Mouse (Mus musculus): ENCODE data around the gene Ube2d3. TPM values are rescaled to one million over a fixed set of nuclear protein-coding genes. Genes with fewer than 3 reads are reported as not detected.

Ube2d3 gene
- total RNA-seq, 2 experiments from 2014 or later: 254 to 257 TPM

DNA sequence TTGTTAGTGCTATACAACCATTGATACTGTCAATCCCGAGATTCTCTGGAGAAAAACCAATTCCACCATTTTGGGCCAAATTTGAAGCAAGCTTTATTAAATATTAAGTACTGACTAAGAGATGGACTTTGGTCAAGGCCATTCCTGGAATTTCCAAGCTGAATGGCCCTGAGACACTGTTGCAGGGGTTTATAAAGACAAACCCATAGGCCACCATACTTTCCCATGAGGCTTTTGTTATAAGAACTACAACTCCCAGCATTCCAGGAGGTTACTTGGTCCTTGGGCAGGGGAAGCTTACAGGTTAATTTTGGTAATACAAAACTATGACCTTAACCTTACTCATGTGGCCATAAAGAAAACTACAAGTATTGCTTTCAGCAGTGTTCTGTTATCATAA lies 70.2 kb downstream of the Ube2d3 start:
- no peak overlapping the region for H3K27ac ChIP-seq

DNA sequence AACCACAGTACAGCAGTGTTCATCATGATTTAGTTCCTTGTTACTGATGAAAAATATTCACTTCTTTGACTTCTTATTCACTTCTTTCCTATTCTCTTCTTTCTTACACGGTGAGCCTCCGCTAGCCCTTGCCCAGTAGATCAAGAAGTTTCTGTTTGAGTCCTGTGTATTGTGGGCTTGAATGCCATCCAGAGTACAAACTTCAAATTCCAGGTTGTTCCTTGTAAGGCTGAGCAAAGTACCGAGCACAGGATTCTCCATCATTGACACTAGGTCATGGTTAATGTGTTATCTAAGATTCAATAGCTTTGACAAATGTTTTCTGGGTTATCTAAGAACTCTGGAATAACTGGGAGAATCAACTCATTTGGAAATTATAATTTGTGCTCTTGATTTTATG lies 72.4 kb downstream of the Ube2d3 start:
- no peak overlapping the region for H3K4me3 ChIP-seq
- H3K27ac ChIP-seq: no peak overlapping the region
- DNase-seq (ENCODE audit: low spot score in 2 of 2): no peak
- TF ChIP-seq CTCF (conservative IDR thresholded peaks at IDR 0.05): no peak

More for the DNA sequence above, 70.2 kb downstream of the Ube2d3 start:
- DNase-seq (ENCODE audit: low spot score in 2 of 2): no peak
- TF ChIP-seq CTCF (conservative IDR thresholded peaks at IDR 0.05): no peak
- no peak overlapping the region for H3K4me3 ChIP-seq

DNA sequence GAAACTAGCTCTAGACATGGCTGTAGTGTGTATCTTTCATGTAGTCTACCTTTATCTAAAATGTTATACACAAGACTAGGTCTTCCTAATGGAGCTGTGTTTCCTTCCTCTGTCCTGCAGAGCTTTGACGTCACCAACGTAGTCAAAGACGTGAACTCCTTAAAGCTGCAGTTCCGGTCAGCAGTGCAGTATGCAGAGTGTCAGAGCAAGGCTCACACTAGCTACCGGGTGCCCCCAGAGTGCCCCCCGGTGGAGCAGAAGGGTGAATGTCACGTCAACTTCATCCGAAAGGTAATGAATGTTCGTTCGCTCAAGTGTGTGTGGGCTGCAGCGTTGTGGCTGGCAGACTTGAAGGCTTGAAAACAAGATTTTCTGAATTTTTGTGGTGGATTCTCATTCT lies 73.7 kb downstream of the Ube2d3 start:
- no peak overlapping the region for H3K4me3 ChIP-seq
- peak; percentile 40 for TF ChIP-seq CTCF (conservative IDR thresholded peaks at IDR 0.05)
- DNase-seq (ENCODE audit: low spot score in 2 of 2): no peak
- no peak overlapping the region for H3K27ac ChIP-seq

DNA sequence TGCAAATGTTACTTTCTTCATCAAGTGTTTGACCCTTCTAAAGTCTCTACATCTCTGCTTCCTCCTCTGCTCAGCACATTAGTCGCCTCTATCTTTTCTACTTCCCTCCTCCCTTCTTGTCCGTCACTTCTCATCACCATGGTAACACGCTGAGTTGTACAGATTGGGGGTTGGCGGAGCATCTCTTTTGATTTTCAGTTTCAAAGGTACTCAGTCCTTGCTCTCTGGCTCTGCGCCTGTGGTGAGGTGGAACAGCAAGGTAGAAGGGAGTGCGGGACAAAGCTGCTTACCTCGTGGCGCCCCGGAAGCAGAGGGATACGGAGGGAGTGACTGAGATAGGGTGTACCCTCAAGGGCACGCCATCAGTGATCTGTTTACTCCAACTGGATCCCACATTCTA lies 75.3 kb downstream of the Ube2d3 start:
- H3K27ac ChIP-seq: peak overlapping the region; percentile 64
- H3K4me3 ChIP-seq: peak overlapping the region; percentile 50
- peak; percentile 39 to 56 for DNase-seq (ENCODE audit: low spot score in 2 of 2)
- TF ChIP-seq CTCF (conservative IDR thresholded peaks at IDR 0.05): no peak

DNA sequence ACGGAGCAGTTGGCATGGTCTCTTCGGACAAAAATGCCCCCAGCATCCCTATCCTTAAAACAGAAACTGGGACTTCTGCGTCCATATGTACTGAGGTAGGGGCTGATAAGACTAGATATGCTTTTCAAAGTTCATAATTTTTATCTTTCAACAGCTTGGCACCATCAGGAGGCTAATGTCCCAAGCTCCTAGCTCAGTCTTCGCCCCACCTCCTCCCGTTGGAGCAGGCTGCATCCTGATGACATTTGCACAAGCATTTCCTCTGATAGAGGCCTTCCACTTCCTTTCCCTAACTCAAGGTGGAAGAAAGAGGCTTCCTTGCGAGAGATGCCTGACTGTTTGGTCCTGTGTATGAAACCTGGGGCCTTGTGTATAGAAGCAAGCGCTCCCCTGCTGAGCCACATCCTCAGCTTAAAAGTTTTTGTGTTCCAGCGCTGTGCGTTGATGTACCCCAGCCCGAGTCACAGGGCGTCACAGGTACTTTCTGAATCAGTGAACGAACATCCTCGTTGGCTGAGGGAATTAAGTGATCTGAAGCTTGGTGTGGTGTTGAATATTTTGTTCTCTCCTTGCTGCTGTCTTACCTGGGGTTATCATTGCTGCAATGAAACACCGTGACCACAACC lies 76.0 kb downstream of the Ube2d3 start:
- H3K27ac ChIP-seq: peak overlapping the region; percentile 64
- TF ChIP-seq CTCF (conservative IDR thresholded peaks at IDR 0.05): no peak
- no peak for DNase-seq (ENCODE audit: low spot score in 2 of 2)

DNA sequence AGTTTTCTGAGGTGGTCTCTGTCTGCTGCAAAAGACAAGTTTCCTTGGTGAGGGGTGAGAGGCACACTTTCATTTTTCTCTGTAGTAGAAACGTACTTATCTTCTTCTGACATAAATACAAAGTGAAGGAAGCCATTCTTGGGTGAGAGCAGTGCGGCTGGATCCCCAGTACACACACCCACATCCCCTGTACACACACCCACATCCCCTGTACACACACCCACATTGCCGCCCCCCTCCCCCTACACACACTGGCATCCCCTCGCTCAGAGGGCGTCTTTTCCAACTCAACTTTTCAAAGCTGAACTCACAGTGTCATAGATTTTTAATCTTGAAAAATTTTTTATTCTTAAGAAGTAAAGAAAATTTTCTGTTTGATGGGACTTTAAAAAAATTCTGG lies 77.3 kb downstream of the Ube2d3 start:
- DNase-seq (ENCODE audit: low spot score in 2 of 2): no peak
- Histone ChIP-seq H3K27ac (no peak overlapping the region), H3K4me3 (no peak overlapping the region)
- TF ChIP-seq CTCF (conservative IDR thresholded peaks at IDR 0.05): no peak

More for the DNA sequence above, 76.0 kb downstream of the Ube2d3 start:
- peak overlapping the region; percentile 50; the same call in 1 of the 2 replicates for H3K4me3 ChIP-seq

DNA sequence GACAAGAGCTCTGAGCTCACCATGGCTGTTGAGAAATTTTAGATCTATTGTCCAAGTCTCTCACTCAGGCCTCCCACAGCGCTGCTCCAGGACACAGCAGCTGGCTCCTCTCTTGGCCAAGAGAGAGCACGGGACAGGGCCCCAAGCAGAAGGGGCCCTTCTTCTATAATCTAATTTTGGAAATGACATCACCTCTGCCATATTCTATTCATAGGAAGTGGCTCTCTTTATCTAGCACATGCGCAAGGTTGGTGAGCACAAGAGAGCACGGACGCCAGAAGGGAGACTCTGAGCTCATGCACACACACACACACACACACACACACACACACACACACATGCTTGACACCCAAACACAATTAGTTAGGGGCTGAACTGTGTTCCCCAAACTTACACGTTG lies 78.9 kb downstream of the Ube2d3 start:
- no peak overlapping the region for H3K27ac ChIP-seq
- no peak for DNase-seq (ENCODE audit: low spot score in 2 of 2)
- no peak overlapping the region for H3K4me3 ChIP-seq
- no peak for TF ChIP-seq CTCF (conservative IDR thresholded peaks at IDR 0.05)

Other genes with a start within 250 kb of the Ube2d3 start
- 1 to 10 TPM; 1.3 to 3.1 TPM for gene Cenpe, start 225.6 kb upstream of the Ube2d3 start, total RNA-seq (2021)
- 1 to 10 TPM; 4.7 to 5.3 TPM for gene Bdh2, start 156.9 kb upstream of the Ube2d3 start, total RNA-seq (2021)
- 1 to 10 TPM; 2.9 to 3.2 TPM for gene Slc9b2, start 130.4 kb upstream of the Ube2d3 start, total RNA-seq (2021)
- not detected for gene Slc9b1, start 90.1 kb upstream of the Ube2d3 start, total RNA-seq (2021)
- 10 to 100 TPM; 34.4 to 35.1 TPM for gene Cisd2, start 14.2 kb upstream of the Ube2d3 start, total RNA-seq (2021)
- gene Manba, start 47.5 kb downstream of the Ube2d3 start, total RNA-seq (2021): 1 to 10 TPM; 8.3 to 9.7 TPM

All from layer of hippocampus, adult 2 months (tissue).